Mouse (Mus musculus) megakaryocyte, embryonic 14.5 days (primary cell): ENCODE measurements at regions not wholly inside any gene's neighbourhood (a gene's known extent, or its start where the extent isn't known, plus 50 kb on each side); places are given as distances from the start of the nearest gene placed in this dataset.
"Not testable (repeated sequence)": the region's sequence is repeated elsewhere in the genome, so short reads cannot be mapped to it uniquely, and the experiment has no call there.

Source experiments
- H3K27me3 ChIP-seq: replicated peaks from 2 replicates; pipeline ENCODE3; 2012; ENCODE audit warnings: inconsistent platforms
- H3K36me3 ChIP-seq: replicated peaks from 2 replicates; pipeline ENCODE3; 2012; ENCODE audit warnings: low read length, inconsistent platforms, mixed read lengths
- H3K4me1 ChIP-seq: 2 replicates; pipeline ENCODE4 v1.6.1; 2012; ENCODE audit warnings: inconsistent platforms
- H3K4me3 ChIP-seq: replicated peaks from 2 replicates; pipeline ENCODE3; 2012; ENCODE audit warnings: moderate library complexity, mild to moderate bottlenecking, inconsistent platforms
- H3K9me3 ChIP-seq: 2 replicates; pipeline ENCODE4 v1.6.1; 2012; ENCODE audit warnings: inconsistent platforms
- FLI1 ChIP-seq: IDR thresholded peaks from 2 replicates; pipeline ENCODE4 v1.6.1; 2012; ENCODE audit warnings: low read length, inconsistent platforms, mixed read lengths
- GATA1 ChIP-seq: IDR thresholded peaks from 3 replicates; pipeline ENCODE4 v1.6.1; 2012; ENCODE audit warnings: mixed read lengths, low read length, inconsistent platforms, borderline replicate concordance

- no peak overlapping the region for H3K4me3 ChIP-seq
- H3K9me3 ChIP-seq, result no peaks in the 10 kb centered on the region
- H3K4me1 ChIP-seq, result peaks cover 15% of the 10 kb centered on the region
- H3K36me3 ChIP-seq, result no peaks in the 10 kb centered on the region
- TF ChIP-seq FLI1 (no peak), GATA1 (no peak)
- peaks cover 3% of the 10 kb centered on the region for H3K27me3 ChIP-seq
Measured at GRCm38 (mm10) chr14:71075671-71076070, 476.0 kb upstream of the Fam160b2 start.

DNA sequence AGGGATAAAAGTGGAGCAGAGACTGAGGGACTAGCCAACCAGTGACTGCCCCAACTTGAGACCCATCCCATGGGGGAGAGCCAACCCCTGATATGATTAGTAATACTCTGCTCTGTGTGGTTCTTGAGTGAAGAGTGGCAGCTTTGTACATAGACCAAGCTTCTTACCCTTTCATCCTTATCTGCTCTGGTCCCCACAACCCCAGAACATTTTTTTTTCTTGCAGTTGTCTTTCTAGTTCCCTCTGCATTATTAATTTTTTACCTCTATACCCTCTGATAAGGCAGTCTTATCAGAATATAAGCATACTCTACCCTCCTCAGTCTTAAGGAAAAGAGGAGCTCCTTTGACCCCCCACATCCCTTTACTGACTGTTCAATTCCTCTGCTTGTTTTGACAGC, 474.4 kb upstream of the Fam160b2 start:
- Histone ChIP-seq H3K4me3 (no peak overlapping the region), H3K27me3 (peaks cover 3% of the 10 kb centered on the region), H3K9me3 (no peaks in the 10 kb centered on the region), H3K4me1 (peaks cover 15% of the 10 kb centered on the region), H3K36me3 (no peaks in the 10 kb centered on the region)
- TF ChIP-seq GATA1, result no peak
- no peak for TF ChIP-seq FLI1

DNA sequence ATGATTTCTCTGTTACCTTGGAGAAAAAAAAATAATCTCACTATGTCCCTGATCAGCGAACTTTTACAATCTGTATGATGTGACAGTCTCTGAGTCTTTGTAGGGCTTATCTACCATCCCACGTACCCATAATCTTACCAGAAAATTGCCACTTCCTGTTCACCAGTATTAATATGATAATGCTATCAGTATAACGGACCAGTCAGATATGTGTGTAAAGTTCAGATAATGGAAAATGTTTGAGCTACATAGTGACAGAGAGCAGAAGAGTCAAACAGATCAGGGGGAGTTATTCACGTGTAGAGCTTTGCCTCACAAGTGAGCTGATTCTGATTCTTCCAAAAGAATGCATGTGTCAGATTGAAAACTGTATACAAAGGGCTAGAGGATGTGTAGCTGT, 466.0 kb upstream of the Fam160b2 start:
- H3K4me1 ChIP-seq, result peaks cover 6% of the 10 kb centered on the region; the same call in 1 of the 2 replicates
- no peak overlapping the region for H3K4me3 ChIP-seq
- no peaks in the 10 kb centered on the region for H3K9me3 ChIP-seq
- TF ChIP-seq GATA1 (no peak), FLI1 (no peak)
- peaks cover 4% of the 10 kb centered on the region for H3K27me3 ChIP-seq
- H3K36me3 ChIP-seq, result no peaks in the 10 kb centered on the region

GRCm38 (mm10) chr14:71056601-71057000, 457.0 kb upstream of the Fam160b2 start:
- Histone ChIP-seq H3K27me3 (peaks cover 6% of the 10 kb centered on the region), H3K9me3 (no peaks in the 10 kb centered on the region), H3K36me3 (no peaks in the 10 kb centered on the region), H3K4me1 (peaks cover 7% of the 10 kb centered on the region), H3K4me3 (no peak overlapping the region)
- no peak for TF ChIP-seq GATA1
- TF ChIP-seq FLI1, result no peak

- TF ChIP-seq GATA1 (no peak), FLI1 (no peak)
- peaks cover 9% of the 10 kb centered on the region for H3K27me3 ChIP-seq
- H3K4me3 ChIP-seq, result no peak overlapping the region
- H3K36me3 ChIP-seq, result no peaks in the 10 kb centered on the region
- peaks cover 7% of the 10 kb centered on the region for H3K4me1 ChIP-seq
- no peaks in the 10 kb centered on the region for H3K9me3 ChIP-seq
Measured at GRCm38 (mm10) chr14:71055480-71055879, 455.8 kb upstream of the Fam160b2 start.

DNA sequence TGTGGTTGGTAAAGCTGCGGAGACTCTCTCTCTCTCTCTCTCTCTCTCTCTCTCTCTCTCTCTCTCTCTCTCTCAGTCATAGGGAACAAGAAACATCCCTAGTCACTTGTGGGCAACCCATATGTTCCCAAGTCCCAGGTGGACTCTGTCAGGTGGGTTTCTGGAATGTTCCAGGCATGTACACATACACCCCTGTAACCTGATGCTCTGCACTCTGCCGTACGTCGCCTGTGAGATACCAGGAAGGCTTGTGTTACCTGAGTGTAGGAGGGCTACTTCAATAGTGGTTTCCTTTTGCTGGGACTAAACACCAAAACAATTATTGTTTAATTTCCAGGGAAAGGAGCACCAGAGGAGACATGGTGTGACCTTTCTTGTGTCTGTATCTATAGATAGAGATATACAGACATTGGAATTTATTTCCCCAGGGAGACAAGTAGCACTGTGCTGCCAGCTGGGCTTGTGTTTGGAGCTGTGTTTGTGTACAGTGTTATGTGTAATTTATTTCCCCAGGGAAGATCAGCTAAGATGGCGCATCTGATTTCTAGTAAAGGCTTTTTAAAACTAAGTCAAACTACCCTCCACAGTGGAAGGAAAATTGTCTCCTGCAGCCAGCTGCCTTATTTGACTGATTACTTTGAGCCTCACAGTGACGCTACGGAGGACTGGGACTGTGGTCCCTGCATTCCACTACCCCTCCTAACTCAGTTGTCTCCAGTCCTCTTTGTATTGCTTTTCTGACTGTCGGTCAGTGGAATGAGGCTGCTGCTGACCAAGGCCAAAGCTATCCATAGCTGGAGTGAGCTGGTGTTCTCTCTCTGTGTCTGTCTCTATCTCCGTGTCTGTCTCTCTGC, 454.4 kb upstream of the Fam160b2 start:
- Histone ChIP-seq H3K27me3 (peaks cover 6% of the 10 kb centered on the region), H3K9me3 (no peaks in the 10 kb centered on the region), H3K36me3 (no peaks in the 10 kb centered on the region), H3K4me3 (no peak overlapping the region), H3K4me1 (peaks cover 7% of the 10 kb centered on the region)
- TF ChIP-seq GATA1, result no peak

DNA sequence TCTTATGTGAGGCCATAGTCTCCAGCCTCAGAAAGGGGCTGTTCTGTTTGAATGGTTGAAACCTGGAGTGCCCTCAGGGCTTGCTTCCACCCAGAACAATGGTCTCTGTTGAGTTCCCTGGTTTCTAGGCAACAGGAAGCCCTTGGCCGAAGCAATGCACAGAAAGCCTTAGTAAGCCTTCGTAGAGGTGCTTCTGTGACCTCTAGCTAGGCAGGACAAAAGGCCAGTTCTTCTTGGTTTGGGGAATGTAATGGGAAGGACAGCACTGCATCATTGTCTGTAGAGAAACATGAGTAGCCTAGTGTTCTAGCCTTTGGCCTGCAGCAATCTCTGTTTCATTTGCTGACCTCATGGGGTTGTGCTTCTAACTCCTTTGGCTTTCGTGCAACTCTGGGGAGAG, 447.5 kb upstream of the Fam160b2 start:
- Histone ChIP-seq H3K4me3 (no peak overlapping the region), H3K27me3 (peaks cover 28% of the 10 kb centered on the region), H3K4me1 (no peaks in the 10 kb centered on the region; the same call in 1 of the 2 replicates), H3K9me3 (peaks cover 9% of the 10 kb centered on the region), H3K36me3 (no peaks in the 10 kb centered on the region)
- TF ChIP-seq GATA1, result no peak
- TF ChIP-seq FLI1, result no peak

DNA sequence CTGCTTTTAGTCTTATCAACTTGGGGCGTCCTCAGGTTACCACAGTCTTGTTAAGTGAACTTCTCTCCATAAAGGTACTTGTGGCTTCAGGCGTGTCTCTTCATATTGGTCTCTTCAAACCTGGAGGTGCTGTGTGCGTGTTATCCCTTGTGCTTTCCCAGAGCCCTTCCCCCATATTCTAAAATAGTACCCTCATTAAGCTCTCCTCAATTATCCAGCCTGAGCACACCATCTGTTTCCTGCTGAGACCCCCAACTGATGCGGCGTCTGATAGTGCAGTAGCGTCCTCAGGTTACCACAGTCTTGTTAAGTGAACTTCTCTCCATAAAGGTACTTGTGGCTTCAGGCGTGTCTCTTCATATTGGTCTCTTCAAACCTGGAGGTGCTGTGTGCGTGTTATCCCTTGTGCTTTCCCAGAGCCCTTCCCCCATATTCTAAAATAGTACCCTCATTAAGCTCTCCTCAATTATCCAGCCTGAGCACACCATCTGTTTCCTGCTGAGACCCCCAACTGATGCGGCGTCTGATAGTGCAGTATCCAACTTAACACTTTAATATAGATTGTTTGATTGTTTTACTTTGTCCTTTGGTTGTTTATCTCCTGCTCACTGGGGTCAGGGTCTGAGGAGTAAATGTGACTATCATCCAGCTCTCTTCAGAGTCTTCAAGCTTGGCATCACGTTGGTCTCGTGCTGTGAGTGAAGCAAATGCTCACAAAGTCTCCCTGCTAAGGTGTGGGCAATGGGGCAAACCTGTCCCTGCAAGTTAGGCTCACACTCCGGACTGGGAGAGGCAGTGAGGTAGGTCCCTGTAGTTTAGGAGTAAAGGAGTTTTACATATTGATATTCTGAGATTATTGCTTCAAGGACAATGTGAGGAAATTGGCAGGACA, 444.5 kb upstream of the Fam160b2 start:
- H3K9me3 ChIP-seq, H3K4me1 ChIP-seq, H3K36me3 ChIP-seq, H3K4me3 ChIP-seq: not testable (repeated sequence)
- peaks cover 35% of the 10 kb centered on the region for H3K27me3 ChIP-seq

DNA sequence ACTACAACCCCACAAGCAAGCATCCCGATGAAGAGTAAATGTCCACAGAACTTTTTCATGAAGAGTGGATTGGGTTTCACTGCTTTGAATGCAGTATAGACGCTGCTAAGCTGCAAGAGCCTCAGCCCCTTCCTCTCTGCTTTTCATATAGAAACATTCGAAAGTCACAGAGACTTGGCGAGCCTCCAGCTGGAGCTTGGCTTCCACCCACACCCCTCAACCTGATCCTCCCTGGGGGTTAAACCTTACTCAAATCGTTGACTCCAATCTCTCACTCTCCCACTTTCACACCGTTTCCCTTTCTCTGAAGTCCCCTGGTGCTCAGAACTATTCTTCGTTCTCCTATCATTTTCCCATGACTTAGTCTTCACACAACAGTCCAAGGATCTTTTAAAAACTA, 437.0 kb upstream of the Fam160b2 start:
- no peaks in the 10 kb centered on the region; the same call in 1 of the 2 replicates for H3K9me3 ChIP-seq
- H3K4me3 ChIP-seq, result no peak overlapping the region
- peaks cover 5% of the 10 kb centered on the region for H3K4me1 ChIP-seq
- TF ChIP-seq GATA1 (no peak), FLI1 (no peak)
- no peaks in the 10 kb centered on the region for H3K36me3 ChIP-seq
- H3K27me3 ChIP-seq, result peaks cover 43% of the 10 kb centered on the region

DNA sequence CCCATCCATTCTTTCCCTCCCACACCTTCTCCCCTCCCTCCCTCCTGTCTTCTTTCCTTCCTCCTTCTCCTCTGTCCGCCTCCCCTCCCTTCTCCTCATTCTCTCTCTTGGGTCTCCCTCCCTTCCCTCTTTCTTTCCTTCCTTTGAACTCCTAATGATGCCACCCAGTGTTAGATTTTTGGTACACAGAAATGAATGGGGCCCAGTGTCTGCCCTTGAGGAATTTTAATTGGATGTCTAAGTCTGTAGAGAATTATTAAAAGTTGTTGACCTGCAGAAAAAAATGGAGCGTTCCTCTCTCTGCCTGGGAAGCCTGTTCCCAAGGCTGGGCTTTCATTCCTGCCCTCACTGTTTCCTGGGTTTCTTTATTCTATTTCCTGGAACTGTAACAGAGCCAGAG, 434.0 kb upstream of the Fam160b2 start:
- Histone ChIP-seq H3K9me3 (no peaks in the 10 kb centered on the region), H3K4me3 (no peak overlapping the region), H3K27me3 (peaks cover 45% of the 10 kb centered on the region), H3K36me3 (no peaks in the 10 kb centered on the region), H3K4me1 (peaks cover 5% of the 10 kb centered on the region; the same call in 1 of the 2 replicates)
- TF ChIP-seq GATA1, result no peak
- TF ChIP-seq FLI1, result no peak
